Mouse (Mus musculus): ENCODE data around the gene Cacna2d3. TPM values are rescaled to one million over a fixed set of nuclear protein-coding genes. Genes with fewer than 3 reads are reported as not detected.

Cacna2d3 gene
- total RNA-seq, 2 experiments from 2014 or later = 115 to 117 TPM

Other genes starting within 250 kb of the Cacna2d3 start
- gene Selenok, start 246.4 kb upstream of the Cacna2d3 start, total RNA-seq (2021) = 100 to 1,000 TPM; 136 to 149 TPM